Mouse (Mus musculus): ENCODE results near the gene Tmem143. TPM values are rescaled to one million over a fixed set of nuclear protein-coding genes. Genes with fewer than 3 reads are reported as not detected.
"Not testable (repeated sequence)": the region's sequence is repeated elsewhere in the genome, so short reads cannot be mapped to it uniquely, and the experiment has no call there.

Gene Tmem143
- polyA plus RNA-seq, 1 experiment: not detected

- Histone ChIP-seq H3K4me1 (ENCODE audit: control insufficient read depth, insufficient read depth, low read length) (peaks cover 9% of the 10 kb centered on the region), H3K4me3 (ENCODE audit: insufficient read depth, low read depth, low read length) (no peak overlapping the region), H3K27ac (ENCODE audit: insufficient read depth, low read depth, low read length) (no peak overlapping the region)
- TF ChIP-seq CTCF (IDR thresholded peaks at IDR 0.05; ENCODE audit: insufficient read depth, low read depth, low read length) (no peak), POLR2A (IDR thresholded peaks at IDR 0.05; ENCODE audit: insufficient read depth, low read depth, low read length) (no peak)
- WGBS: 99% methylated on average over 7 of the region's 7 CpGs
Observed at GRCm38 (mm10) chr7:45876895-45877294, 19.8 kb upstream of the Tmem143 start.

DNA sequence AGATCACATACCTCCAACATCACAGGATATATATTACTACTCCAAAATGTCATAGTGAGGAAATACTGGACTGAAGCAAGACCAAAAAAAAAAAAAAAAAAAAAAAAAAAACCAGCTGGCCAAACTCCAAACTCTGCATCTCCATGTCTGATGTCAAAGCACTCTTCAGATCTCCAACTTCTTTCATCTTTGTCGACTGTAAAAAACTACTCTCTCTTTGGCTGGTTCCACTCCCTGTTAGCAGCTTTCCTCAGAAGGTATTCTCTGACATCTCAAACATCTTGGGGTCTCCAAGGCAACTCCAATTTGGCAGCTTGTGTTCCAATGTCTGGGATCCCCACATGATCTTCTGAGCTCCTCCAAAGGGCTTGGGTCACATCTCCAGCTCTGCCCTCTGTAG is 18.5 kb upstream of the Tmem143 start, which contains the start of gene Grin2d:
Gene Grin2d (minus strand): TSS at position 101 of the 400 bp plus-strand sequence.
- 72% methylated on average over 1 of the region's 1 CpGs for WGBS
- H3K4me1 ChIP-seq (ENCODE audit: control insufficient read depth, insufficient read depth, low read length); H3K4me3 ChIP-seq (ENCODE audit: insufficient read depth, low read depth, low read length); H3K27ac ChIP-seq (ENCODE audit: insufficient read depth, low read depth, low read length): not testable (repeated sequence)

- Histone ChIP-seq H3K27ac (ENCODE audit: insufficient read depth, low read depth, low read length) (no peak overlapping the region), H3K4me1 (ENCODE audit: control insufficient read depth, insufficient read depth, low read length) (no peaks in the 10 kb centered on the region), H3K4me3 (ENCODE audit: insufficient read depth, low read depth, low read length) (no peak overlapping the region)
- no peak for TF ChIP-seq POLR2A (IDR thresholded peaks at IDR 0.05; ENCODE audit: insufficient read depth, low read depth, low read length)
- TF ChIP-seq CTCF (IDR thresholded peaks at IDR 0.05; ENCODE audit: insufficient read depth, low read depth, low read length): no peak
- over 99% methylated on average over 4 of the region's 4 CpGs for WGBS
Observed at GRCm38 (mm10) chr7:45880531-45880930, 16.2 kb upstream of the Tmem143 start.

- no peak overlapping the region for H3K27ac ChIP-seq (ENCODE audit: insufficient read depth, low read depth, low read length)
- WGBS: 90% methylated on average over 2 of the region's 2 CpGs
- TF ChIP-seq POLR2A (IDR thresholded peaks at IDR 0.05; ENCODE audit: insufficient read depth, low read depth, low read length): no peak
- no peak for TF ChIP-seq CTCF (IDR thresholded peaks at IDR 0.05; ENCODE audit: insufficient read depth, low read depth, low read length)
Observed at GRCm38 (mm10) chr7:45881011-45881410, 15.7 kb upstream of the Tmem143 start.

GRCm38 (mm10) chr7:45887246-45887645 is 9.5 kb upstream of the Tmem143 start:
- WGBS: 32% methylated on average over 3 of the region's 3 CpGs
- no peaks in the 10 kb centered on the region for H3K4me1 ChIP-seq (ENCODE audit: control insufficient read depth, insufficient read depth, low read length)
- no peak for TF ChIP-seq POLR2A (IDR thresholded peaks at IDR 0.05; ENCODE audit: insufficient read depth, low read depth, low read length)
- TF ChIP-seq CTCF (IDR thresholded peaks at IDR 0.05; ENCODE audit: insufficient read depth, low read depth, low read length): no peak
- no peak overlapping the region for H3K4me3 ChIP-seq (ENCODE audit: insufficient read depth, low read depth, low read length)
- H3K27ac ChIP-seq (ENCODE audit: insufficient read depth, low read depth, low read length): no peak overlapping the region

More at GRCm38 (mm10) chr7:45881011-45881410, 15.7 kb upstream of the Tmem143 start:
- Histone ChIP-seq H3K4me3 (ENCODE audit: insufficient read depth, low read depth, low read length) (no peak overlapping the region), H3K4me1 (ENCODE audit: control insufficient read depth, insufficient read depth, low read length) (no peaks in the 10 kb centered on the region)

GRCm38 (mm10) chr7:45892651-45893050 is 4.1 kb upstream of the Tmem143 start:
- H3K27ac ChIP-seq (ENCODE audit: insufficient read depth, low read depth, low read length): no peak overlapping the region
- WGBS: 95% methylated on average over 2 of the region's 2 CpGs
- TF ChIP-seq POLR2A (IDR thresholded peaks at IDR 0.05; ENCODE audit: insufficient read depth, low read depth, low read length) (no peak), CTCF (IDR thresholded peaks at IDR 0.05; ENCODE audit: insufficient read depth, low read depth, low read length) (no peak)

DNA sequence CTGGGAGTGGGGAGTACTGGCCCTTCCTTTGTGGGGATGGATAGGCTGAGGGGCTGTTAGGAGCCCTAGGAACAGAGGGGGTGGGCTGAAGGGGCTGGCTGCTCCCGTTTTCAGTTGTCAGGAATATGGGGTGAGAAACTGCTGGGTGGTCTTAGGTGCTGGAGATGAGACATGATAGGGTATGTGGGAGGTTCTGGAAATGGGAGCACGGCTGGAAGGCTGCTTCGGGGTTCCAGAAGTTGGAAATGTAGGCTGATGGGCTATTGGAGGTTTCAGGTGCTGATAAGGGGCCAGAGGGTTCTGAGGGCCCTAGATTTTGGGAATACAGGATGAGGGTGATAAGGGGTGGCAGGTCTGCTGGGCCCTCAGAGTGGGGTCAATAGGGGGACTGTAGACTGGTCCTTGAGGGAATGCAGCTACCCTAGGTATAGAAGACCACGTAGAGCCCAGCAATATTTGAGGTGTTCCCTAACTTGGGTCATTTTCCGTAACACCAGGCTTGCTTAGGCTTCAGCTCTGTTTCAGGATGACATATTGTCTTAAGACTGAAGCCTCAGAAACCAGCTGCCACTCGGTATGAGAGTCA is 717 bp upstream of the Tmem143 start:
- Histone ChIP-seq H3K4me1 (ENCODE audit: control insufficient read depth, insufficient read depth, low read length) (no peaks in the 10 kb centered on the region), H3K27ac (ENCODE audit: insufficient read depth, low read depth, low read length) (no peak overlapping the region), H3K4me3 (ENCODE audit: insufficient read depth, low read depth, low read length) (no peak overlapping the region)
- TF ChIP-seq CTCF (IDR thresholded peaks at IDR 0.05; ENCODE audit: insufficient read depth, low read depth, low read length) (no peak), POLR2A (IDR thresholded peaks at IDR 0.05; ENCODE audit: insufficient read depth, low read depth, low read length) (no peak)
- WGBS: 73% methylated on average over 6 of the region's 6 CpGs

More at GRCm38 (mm10) chr7:45892651-45893050, 4.1 kb upstream of the Tmem143 start:
- Histone ChIP-seq H3K4me1 (ENCODE audit: control insufficient read depth, insufficient read depth, low read length) (no peaks in the 10 kb centered on the region), H3K4me3 (ENCODE audit: insufficient read depth, low read depth, low read length) (no peak overlapping the region)

GRCm38 (mm10) chr7:45897258-45897757 is 567 bp downstream of the Tmem143 start:
- Histone ChIP-seq H3K4me1 (ENCODE audit: control insufficient read depth, insufficient read depth, low read length) (no peaks in the 10 kb centered on the region), H3K4me3 (ENCODE audit: insufficient read depth, low read depth, low read length) (peak overlapping the region; percentile 56), H3K27ac (ENCODE audit: insufficient read depth, low read depth, low read length) (peak overlapping the region; percentile 82)
- 1% methylated on average over 19 of the region's 19 CpGs for WGBS
- no peak; the same call in 1 of the 2 replicates for TF ChIP-seq POLR2A (IDR thresholded peaks at IDR 0.05; ENCODE audit: insufficient read depth, low read depth, low read length)
- TF ChIP-seq CTCF (IDR thresholded peaks at IDR 0.05; ENCODE audit: insufficient read depth, low read depth, low read length): no peak

DNA sequence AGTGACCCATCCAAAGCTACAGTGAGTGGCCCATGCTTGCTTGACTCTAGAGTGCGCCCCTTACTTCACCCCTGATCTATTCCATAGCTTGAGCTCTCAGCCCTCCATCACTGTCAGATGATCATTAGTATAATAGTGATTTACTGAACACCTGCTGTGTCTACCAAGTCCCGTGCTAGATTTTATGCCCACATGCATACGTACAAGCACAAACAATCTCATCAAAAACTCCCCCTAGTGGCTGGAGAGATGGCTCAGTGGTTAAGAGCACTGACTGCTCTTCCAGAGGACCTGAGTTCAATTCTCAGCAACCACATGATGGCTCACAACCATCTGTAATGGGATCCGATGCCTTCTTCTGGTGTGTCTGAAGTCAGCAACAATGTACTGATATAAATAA is 1.4 kb downstream of the Tmem143 start:
- H3K4me1 ChIP-seq (ENCODE audit: control insufficient read depth, insufficient read depth, low read length); H3K4me3 ChIP-seq (ENCODE audit: insufficient read depth, low read depth, low read length); H3K27ac ChIP-seq (ENCODE audit: insufficient read depth, low read depth, low read length): not testable (repeated sequence)
- 46% methylated on average over 4 of the region's 4 CpGs for WGBS

- 65% methylated on average over 5 of the region's 5 CpGs for WGBS
- TF ChIP-seq POLR2A (IDR thresholded peaks at IDR 0.05; ENCODE audit: insufficient read depth, low read depth, low read length): no peak
- TF ChIP-seq CTCF (IDR thresholded peaks at IDR 0.05; ENCODE audit: insufficient read depth, low read depth, low read length): no peak
- no peaks in the 10 kb centered on the region for H3K4me1 ChIP-seq (ENCODE audit: control insufficient read depth, insufficient read depth, low read length)
- no peak overlapping the region for H3K4me3 ChIP-seq (ENCODE audit: insufficient read depth, low read depth, low read length)
- H3K27ac ChIP-seq (ENCODE audit: insufficient read depth, low read depth, low read length): no peak overlapping the region
Observed at GRCm38 (mm10) chr7:45901562-45901961, 4.8 kb downstream of the Tmem143 start.

All from olfactory bulb, adult 2 months (tissue).